Mouse (Mus musculus): ENCODE data around the gene Gm11757. TPM values are rescaled to one million over a fixed set of nuclear protein-coding genes. Genes with fewer than 3 reads are reported as not detected.
"Not testable (repeated sequence)": the region's sequence is repeated elsewhere in the genome, so short reads cannot be mapped to it uniquely, and the experiment has no call there.

Gm11757 gene
- polyA plus RNA-seq (2015; fragmentation: Nextera tagmentation; extraction: Ambion mirVana), result not detected in 2 replicates

- not testable (repeated sequence) for H3K9ac ChIP-seq (replicated peaks); H3K9me3 ChIP-seq; H3K27me3 ChIP-seq; H3K36me3 ChIP-seq; H3K4me2 ChIP-seq (replicated peaks); H3K4me3 ChIP-seq (replicated peaks); H3K4me1 ChIP-seq (replicated peaks); ATAC-seq; H3K27ac ChIP-seq
- WGBS, result no CpG with 5 or more reads among the region's 4 CpGs
Observed at GRCm38 (mm10) chr4:73891012-73891411, at the start of gene Gm11757. Gene Gm11757, minus strand, starts transcription at chr4:73891112.

DNA sequence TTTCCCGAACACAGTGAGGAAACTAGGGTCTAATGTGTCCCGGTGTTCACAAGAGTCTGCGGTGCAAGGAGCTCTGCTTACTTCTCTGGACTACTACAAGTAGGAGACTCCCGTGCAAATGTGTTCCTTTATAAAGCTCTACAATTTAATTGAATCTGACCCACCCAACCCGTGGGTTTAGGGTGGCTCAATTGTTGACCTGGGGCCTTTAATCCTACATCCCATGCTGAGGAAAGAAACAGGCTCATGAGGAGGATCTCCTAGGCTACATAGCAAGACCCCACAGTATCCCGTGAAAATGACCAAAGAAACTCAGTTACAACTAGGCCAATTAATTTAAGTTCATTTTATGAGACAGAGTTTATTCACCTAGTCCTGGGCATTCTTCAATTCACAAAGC, 29.7 kb upstream of the Gm11757 start, which contains the start of gene Gm11756:
Gene Gm11756 (minus strand): TSS at position 101 of the 400 bp plus-strand sequence.
- H3K4me1 ChIP-seq (replicated peaks); H3K9me3 ChIP-seq; H3K27me3 ChIP-seq; ATAC-seq; H3K27ac ChIP-seq; H3K4me2 ChIP-seq (replicated peaks); H3K9ac ChIP-seq (replicated peaks); H3K36me3 ChIP-seq; H3K4me3 ChIP-seq (replicated peaks): not testable (repeated sequence)
- 85% methylated on average over 6 of the region's 6 CpGs for WGBS

- H3K9me3 ChIP-seq; H3K9ac ChIP-seq (replicated peaks); H3K27me3 ChIP-seq; H3K4me1 ChIP-seq (replicated peaks); ATAC-seq; H3K36me3 ChIP-seq; H3K4me2 ChIP-seq (replicated peaks); H3K4me3 ChIP-seq (replicated peaks); H3K27ac ChIP-seq: not testable (repeated sequence)
- WGBS, result no CpG with 5 or more reads among the region's 4 CpGs
Observed at GRCm38 (mm10) chr4:73905853-73906252, 14.9 kb upstream of the Gm11757 start, which contains the start of gene Gm13871. Gene Gm13871, minus strand, starts transcription at chr4:73905953.

DNA sequence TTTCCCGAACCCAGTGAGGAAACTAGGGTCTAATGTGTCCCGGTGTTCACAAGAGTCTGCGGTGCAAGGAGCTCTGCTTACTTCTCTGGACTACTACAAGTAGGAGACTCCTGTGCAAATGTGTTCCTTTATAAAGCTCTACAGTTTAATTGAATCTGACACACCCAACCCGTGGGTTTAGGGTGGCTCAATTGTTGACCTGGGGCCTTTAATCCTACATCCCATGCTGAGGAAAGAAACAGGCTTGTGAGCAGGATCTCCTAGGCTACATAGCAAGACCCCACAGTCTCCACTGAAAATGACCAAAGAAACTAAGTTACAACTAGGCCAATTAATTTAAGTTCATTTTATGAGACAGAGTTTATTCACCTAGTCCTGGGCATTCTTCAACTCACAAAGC, 14.7 kb downstream of the Gm11757 start, which contains the start of gene Gm11758:
Gene Gm11758 (minus strand): TSS at position 101 of the 400 bp plus-strand sequence.
- ATAC-seq; H3K4me1 ChIP-seq (replicated peaks): not testable (repeated sequence)
- WGBS, result no CpG with 5 or more reads among the region's 4 CpGs

More for the DNA sequence above, 14.7 kb downstream of the Gm11757 start, which contains the start of gene Gm11758:
- not testable (repeated sequence) for H3K9ac ChIP-seq (replicated peaks); H3K27ac ChIP-seq; H3K36me3 ChIP-seq; H3K4me2 ChIP-seq (replicated peaks); H3K27me3 ChIP-seq; H3K9me3 ChIP-seq; H3K4me3 ChIP-seq (replicated peaks)

Other genes starting within 250 kb of the Gm11757 start
- not detected in 2 replicates for gene Gm11239, start 222.8 kb downstream of the Gm11757 start, polyA plus RNA-seq (2015; fragmentation: Nextera tagmentation; extraction: Ambion mirVana)
- not detected in 2 replicates for gene Gm428, start 207.6 kb downstream of the Gm11757 start, polyA plus RNA-seq (2015; fragmentation: Nextera tagmentation; extraction: Ambion mirVana)
- 0.08 and 0.09 TPM in 2 replicates for gene Rasef, start 100.1 kb downstream of the Gm11757 start, polyA plus RNA-seq (2015; fragmentation: Nextera tagmentation; extraction: Ambion mirVana)
- gene Gm11758, start 14.8 kb downstream of the Gm11757 start, polyA plus RNA-seq (2015; fragmentation: Nextera tagmentation; extraction: Ambion mirVana), result not detected in 2 replicates
- not detected in 2 replicates for gene Gm13871, start 14.8 kb upstream of the Gm11757 start, polyA plus RNA-seq (2015; fragmentation: Nextera tagmentation; extraction: Ambion mirVana)
- gene Gm11756, start 29.6 kb upstream of the Gm11757 start, polyA plus RNA-seq (2015; fragmentation: Nextera tagmentation; extraction: Ambion mirVana), result not detected in 2 replicates
- not detected in 2 replicates for gene 2310002L09Rik, start 59.7 kb upstream of the Gm11757 start, polyA plus RNA-seq (2015; fragmentation: Nextera tagmentation; extraction: Ambion mirVana)
- gene Frmd3, start 122.3 kb upstream of the Gm11757 start, polyA plus RNA-seq (2015; fragmentation: Nextera tagmentation; extraction: Ambion mirVana), result 18.4 and 19.8 TPM in 2 replicates